Mouse (Mus musculus) limb, embryonic 15.5 days (tissue): ENCODE measurements around the gene Wwox. TPM values are rescaled to one million over a fixed set of nuclear protein-coding genes. Genes with fewer than 3 reads are reported as not detected.

Experiments
- ATAC-seq: fragments of 200-750 bp; cut with Nextera tagmentation; 2 replicates; pipeline ENCODE4 v1.8.0; 2017; ENCODE audit warnings: low read depth, moderate TSS enrichment; ENCODE audit not compliant: insufficient number of reproducible peaks, low FRiP score, low TSS enrichment
- H3K27ac ChIP-seq: fragments of 300-500 bp; sonication (generic); 2 replicates; pipeline ENCODE4 v1.5.1; 2015; ENCODE audit warnings: moderate library complexity, mild to moderate bottlenecking, inconsistent platforms
- H3K27me3 ChIP-seq: fragments of 300-500 bp; sonication (generic); 2 replicates; pipeline ENCODE4 v1.6.1; 2015; ENCODE audit warnings: inconsistent platforms
- H3K36me3 ChIP-seq: fragments of 300-500 bp; sonication (generic); 2 replicates; pipeline ENCODE4 v1.6.1; 2015; ENCODE audit warnings: inconsistent platforms
- H3K4me1 ChIP-seq: fragments of 300-500 bp; sonication (generic); 2 replicates; pipeline ENCODE4 v1.6.1; 2015; ENCODE audit warnings: inconsistent platforms
- H3K4me2 ChIP-seq: fragments of 300-500 bp; sonication (generic); 2 replicates; pipeline ENCODE4 v1.6.1; 2015; ENCODE audit warnings: mild to moderate bottlenecking, inconsistent platforms
- H3K4me3 ChIP-seq: fragments of 300-500 bp; sonication (generic); 2 replicates; pipeline ENCODE4 v1.5.1; 2015; ENCODE audit warnings: mild to moderate bottlenecking, inconsistent platforms
- H3K9ac ChIP-seq: fragments of 300-500 bp; sonication (generic); 2 replicates; pipeline ENCODE4 v1.6.1; 2015; ENCODE audit warnings: inconsistent platforms
- H3K9me3 ChIP-seq: fragments of 300-500 bp; sonication (generic); 2 replicates; pipeline ENCODE4 v1.6.1; 2016; ENCODE audit warnings: inconsistent platforms
- WGBS: fragments of 180-500 bp; shearing (Covaris S2); methylation state at CpG from one replicate; pipeline ENCODE4 v1.1.7; 2015; 5-methylcytosine and 5-hydroxymethylcytosine counted together
- polyA plus RNA-seq: library from polyadenylated mRNA; unstranded; fragments of >200 nt; fragmentation: Nextera tagmentation; extraction: Ambion mirVana; gene quantifications from 2 replicates; pipeline ENCODE4 v1.2.1, GENCODE M21; 2015

Wwox gene
- polyA plus RNA-seq, 1 experiment from 2014 or later: 10.4 TPM

DNA sequence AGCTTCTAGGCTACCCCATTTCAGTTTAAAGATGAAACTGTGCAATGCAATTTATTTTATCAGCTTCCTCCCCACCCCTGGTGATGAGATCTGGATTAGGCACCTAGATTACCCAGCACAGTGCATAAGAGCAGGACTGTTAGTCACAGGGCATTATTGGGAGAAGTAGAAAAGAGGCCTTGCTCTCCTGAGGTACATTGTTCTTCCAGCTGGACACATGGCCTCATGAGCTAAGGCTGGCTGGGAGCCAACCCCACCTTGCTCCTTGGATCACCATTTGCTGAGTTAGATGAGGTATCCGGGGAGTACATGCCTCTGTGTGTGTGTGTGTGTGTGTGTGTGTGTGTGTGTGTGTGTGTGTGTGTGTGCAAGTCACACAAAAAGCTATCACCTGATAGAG is 70.8 kb downstream of the Wwox start:
- ATAC-seq: no peak
- H3K27me3 ChIP-seq: peaks cover 8% of the 10 kb centered on the region; the same call in 1 of the 2 replicates
- no peaks in the 10 kb centered on the region for H3K9me3 ChIP-seq
- no peak overlapping the region for H3K9ac ChIP-seq
- WGBS: 60% methylated on average over 1 of the region's 1 CpGs
- no peak overlapping the region for H3K27ac ChIP-seq
- H3K4me1 ChIP-seq: peaks cover 7% of the 10 kb centered on the region; the same call in 1 of the 2 replicates
- no peak overlapping the region for H3K4me3 ChIP-seq
- no peak overlapping the region for H3K4me2 ChIP-seq
- H3K36me3 ChIP-seq: no peaks in the 10 kb centered on the region

DNA sequence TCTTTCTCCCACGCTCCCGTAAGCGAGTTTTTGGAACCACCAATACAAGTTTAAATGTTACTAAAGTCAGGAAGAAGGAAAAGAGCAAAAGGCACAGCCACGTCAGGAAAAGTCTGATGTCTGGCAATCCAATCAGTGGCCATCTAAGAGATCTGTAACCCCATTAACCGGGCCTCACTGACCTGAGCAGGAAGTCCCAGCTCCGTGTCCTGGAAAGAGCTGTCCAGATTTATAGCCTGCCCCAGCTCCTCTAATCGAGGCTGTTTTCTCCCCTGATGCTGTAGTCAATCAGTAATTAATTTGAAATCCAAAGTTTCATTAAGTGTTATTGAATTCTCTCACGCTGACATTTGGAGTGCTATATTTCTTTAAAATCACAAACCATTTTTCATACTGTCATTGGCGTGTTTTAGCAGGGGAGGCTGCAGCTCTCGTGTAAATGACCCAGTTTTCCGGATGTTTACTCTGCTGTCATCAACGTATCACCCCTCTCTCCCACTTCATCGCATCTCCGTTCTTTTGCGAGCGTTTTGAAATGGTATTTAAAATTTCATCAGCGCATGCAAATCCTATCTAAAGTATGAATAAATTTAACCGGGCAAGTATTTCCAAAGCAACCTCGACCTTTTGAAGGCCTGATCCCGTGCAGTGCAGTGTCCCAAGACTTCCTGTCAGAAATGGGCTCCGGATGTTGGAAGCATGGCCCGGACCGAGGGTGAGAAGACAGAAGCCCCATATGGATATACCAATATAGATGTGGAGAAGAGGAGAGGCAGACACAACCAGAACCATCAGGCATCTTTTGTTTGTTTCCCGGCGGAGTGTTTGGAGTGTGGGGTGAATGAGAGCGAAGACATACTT is 72.8 kb downstream of the Wwox start:
- H3K4me2 ChIP-seq: no peak overlapping the region
- peaks cover 12% of the 10 kb centered on the region; the same call in 1 of the 2 replicates for H3K27me3 ChIP-seq
- H3K9me3 ChIP-seq: no peaks in the 10 kb centered on the region
- H3K4me3 ChIP-seq: no peak overlapping the region
- no peak overlapping the region for H3K9ac ChIP-seq
- no peak overlapping the region for H3K27ac ChIP-seq
- H3K4me1 ChIP-seq: no peaks in the 10 kb centered on the region
- H3K36me3 ChIP-seq: no peaks in the 10 kb centered on the region
- ATAC-seq: no peak
- WGBS: 63% methylated on average over 26 of the region's 26 CpGs

DNA sequence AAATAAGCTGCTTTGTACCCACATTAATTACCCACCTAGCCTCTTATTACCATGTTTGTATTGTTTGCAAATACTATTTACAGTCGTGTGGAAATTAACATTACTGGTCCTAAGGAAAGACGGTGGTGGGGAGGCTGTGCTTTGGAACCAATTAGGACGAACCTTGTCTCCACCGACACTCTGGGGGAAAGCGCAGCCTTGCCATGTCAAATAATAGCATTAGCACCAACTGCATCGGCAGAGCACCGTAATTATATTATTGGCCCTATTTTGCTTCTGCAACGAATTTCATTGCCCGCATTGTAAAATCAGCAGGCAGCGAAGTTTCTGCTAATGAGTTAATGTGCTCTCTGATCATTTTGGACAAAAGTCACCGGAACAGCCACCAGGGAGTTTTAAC is 75.2 kb downstream of the Wwox start:
- Histone ChIP-seq H3K36me3 (no peaks in the 10 kb centered on the region), H3K27ac (no peak overlapping the region), H3K27me3 (peaks cover 12% of the 10 kb centered on the region; the same call in 1 of the 2 replicates), H3K9me3 (no peaks in the 10 kb centered on the region), H3K4me1 (no peaks in the 10 kb centered on the region), H3K9ac (no peak overlapping the region), H3K4me2 (no peak overlapping the region), H3K4me3 (no peak overlapping the region)
- no peak for ATAC-seq
- 34% methylated on average over 11 of the region's 11 CpGs for WGBS

DNA sequence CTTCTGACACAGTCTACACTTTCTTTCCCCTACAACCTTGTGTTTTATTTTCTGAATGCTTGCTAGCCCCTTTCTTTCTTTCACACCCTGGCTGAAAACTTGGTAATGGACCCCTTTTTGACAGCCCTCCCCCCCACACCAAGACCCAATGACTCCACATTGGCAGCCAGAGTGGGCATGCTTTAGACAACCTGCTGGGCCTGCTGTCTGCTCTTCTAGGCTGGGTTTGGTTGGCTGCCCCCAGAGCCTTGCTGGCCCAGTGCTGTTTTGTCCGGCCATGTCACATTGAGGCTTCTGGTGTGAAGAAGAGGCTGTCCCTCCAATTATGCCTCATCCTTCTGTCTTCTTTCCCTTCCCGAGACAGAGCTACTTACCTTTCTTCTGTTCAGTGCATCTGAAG is 83.6 kb downstream of the Wwox start:
- H3K27me3 ChIP-seq: no peaks in the 10 kb centered on the region
- no peaks in the 10 kb centered on the region for H3K36me3 ChIP-seq
- 85% methylated on average over 2 of the region's 2 CpGs for WGBS

DNA sequence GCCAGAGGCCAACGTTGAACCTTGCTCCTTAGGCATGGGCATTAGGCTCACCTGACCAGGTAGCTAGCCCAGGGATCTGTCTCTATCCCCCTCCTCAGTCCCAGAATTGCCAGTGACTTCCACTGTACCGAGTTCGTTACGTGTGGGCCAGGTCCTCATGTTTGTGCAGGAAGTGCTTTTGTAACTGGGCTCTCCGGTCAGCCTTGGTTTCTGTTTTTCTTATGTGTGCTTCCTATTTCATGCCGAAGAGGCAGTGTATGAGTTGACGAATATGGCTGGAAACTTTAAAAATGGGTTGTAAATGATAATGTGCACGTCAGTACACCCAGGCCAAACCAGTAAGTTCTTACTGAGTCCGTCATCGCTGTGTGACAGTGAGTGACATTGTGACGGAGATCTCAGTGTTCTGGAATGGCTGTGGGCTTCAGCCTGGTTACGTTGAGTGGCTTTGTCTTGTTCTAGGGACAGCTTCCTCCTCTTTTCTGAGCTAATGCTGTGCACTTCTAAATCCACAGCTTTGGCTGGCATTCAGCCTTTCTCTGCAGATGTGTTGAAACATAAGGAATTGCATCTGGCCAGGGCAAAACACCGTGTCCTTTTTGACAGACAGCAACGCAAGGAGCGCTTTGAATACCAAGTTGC is 87.3 kb downstream of the Wwox start:
- no peak for ATAC-seq
- 81% methylated on average over 15 of the region's 15 CpGs for WGBS
- peaks cover 9% of the 10 kb centered on the region; the same call in 1 of the 2 replicates for H3K27me3 ChIP-seq

More for the DNA sequence above, 83.6 kb downstream of the Wwox start:
- Histone ChIP-seq H3K9ac (no peak overlapping the region), H3K9me3 (no peaks in the 10 kb centered on the region), H3K27ac (no peak overlapping the region), H3K4me1 (no peaks in the 10 kb centered on the region), H3K4me2 (no peak overlapping the region), H3K4me3 (no peak overlapping the region)
- no peak for ATAC-seq

DNA sequence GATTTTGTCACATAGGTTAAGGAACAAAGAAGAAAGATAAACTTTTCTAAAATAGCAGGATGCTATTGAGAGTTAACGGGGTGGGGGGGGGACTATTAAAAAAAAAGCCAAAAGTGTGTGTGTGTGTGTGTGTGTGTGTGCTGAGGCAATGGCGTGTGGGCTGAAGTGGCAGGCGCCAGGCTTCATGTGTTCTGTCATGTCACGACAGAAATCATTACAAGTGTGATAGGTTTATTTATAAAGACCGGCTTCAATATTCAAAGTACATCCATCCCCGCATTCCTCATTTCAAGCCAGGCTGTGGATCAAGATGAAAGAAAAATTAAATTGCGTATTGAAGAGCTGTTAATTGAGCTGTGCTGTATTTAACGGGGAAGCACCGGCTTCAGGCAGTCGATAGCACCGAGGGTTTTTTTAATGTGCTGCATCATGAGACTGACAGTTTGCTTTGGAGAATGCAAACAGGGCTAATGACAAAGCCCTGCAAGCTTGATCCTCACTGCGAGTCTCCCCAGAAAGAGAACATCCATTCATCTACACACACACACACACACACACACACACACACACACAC is 88.3 kb downstream of the Wwox start:
- Histone ChIP-seq H3K9me3 (no peaks in the 10 kb centered on the region), H3K27ac (no peak overlapping the region), H3K27me3 (peaks cover 13% of the 10 kb centered on the region; the same call in 1 of the 2 replicates), H3K4me2 (no peak overlapping the region), H3K9ac (no peak overlapping the region), H3K4me3 (no peak overlapping the region), H3K4me1 (no peaks in the 10 kb centered on the region), H3K36me3 (no peaks in the 10 kb centered on the region)
- 51% methylated on average over 12 of the region's 12 CpGs for WGBS
- ATAC-seq: no peak

More for the DNA sequence above, 87.3 kb downstream of the Wwox start:
- Histone ChIP-seq H3K4me1 (no peaks in the 10 kb centered on the region), H3K4me3 (no peak overlapping the region), H3K9ac (no peak overlapping the region), H3K9me3 (no peaks in the 10 kb centered on the region), H3K4me2 (no peak overlapping the region), H3K36me3 (no peaks in the 10 kb centered on the region), H3K27ac (no peak overlapping the region)

DNA sequence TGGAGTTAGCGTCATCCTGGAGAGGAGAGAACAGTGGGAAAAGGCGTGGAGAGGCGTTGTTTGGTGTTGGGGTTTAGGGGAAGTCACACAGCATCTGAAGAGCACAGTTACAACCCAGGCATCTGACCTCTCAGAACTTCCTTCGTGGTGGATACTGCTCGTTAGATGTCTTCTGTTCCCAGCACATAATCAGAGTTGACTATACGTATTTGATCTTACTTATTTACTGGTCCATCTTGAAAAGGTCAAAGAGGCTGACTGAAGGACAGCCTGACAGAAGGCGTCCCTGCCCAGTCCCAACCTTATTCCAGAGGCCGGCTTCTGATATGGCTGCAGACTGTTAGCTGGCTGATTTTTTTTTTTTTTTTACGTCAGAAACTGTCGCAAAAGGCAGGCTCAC is 90.1 kb downstream of the Wwox start:
- 74% methylated on average over 10 of the region's 10 CpGs for WGBS
- H3K4me3 ChIP-seq: no peak overlapping the region
- no peaks in the 10 kb centered on the region for H3K9me3 ChIP-seq
- H3K9ac ChIP-seq: no peak overlapping the region
- no peak for ATAC-seq
- H3K4me2 ChIP-seq: no peak overlapping the region
- peaks cover 19% of the 10 kb centered on the region for H3K27me3 ChIP-seq
- H3K27ac ChIP-seq: no peak overlapping the region
- H3K36me3 ChIP-seq: no peaks in the 10 kb centered on the region
- no peaks in the 10 kb centered on the region for H3K4me1 ChIP-seq

DNA sequence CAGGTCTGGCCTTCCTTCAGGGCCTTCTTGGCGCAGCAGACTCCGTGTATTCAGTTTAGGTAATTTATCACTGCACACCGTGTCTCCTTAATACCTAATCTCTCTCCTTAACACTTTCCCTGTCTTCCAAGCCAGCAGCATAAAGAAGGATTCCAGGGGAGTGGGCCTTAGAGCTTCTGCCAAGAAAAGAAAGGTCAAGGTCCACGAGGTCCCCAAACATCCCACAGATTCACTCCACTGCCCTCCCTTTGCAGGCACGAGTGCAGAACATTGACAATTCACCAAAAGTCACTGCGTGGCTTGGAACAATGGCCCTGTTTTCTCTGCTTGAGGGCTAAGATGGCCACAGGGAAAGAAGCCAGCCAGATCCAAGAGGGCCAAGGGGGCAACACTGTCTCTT is 96.7 kb downstream of the Wwox start:
- Histone ChIP-seq H3K4me2 (no peak overlapping the region), H3K4me1 (peaks cover 7% of the 10 kb centered on the region; the same call in 1 of the 2 replicates), H3K27me3 (peaks cover 16% of the 10 kb centered on the region), H3K9me3 (no peaks in the 10 kb centered on the region), H3K36me3 (no peaks in the 10 kb centered on the region), H3K27ac (no peak overlapping the region), H3K4me3 (no peak overlapping the region), H3K9ac (no peak overlapping the region)
- ATAC-seq: no peak
- 61% methylated on average over 6 of the region's 6 CpGs for WGBS

DNA sequence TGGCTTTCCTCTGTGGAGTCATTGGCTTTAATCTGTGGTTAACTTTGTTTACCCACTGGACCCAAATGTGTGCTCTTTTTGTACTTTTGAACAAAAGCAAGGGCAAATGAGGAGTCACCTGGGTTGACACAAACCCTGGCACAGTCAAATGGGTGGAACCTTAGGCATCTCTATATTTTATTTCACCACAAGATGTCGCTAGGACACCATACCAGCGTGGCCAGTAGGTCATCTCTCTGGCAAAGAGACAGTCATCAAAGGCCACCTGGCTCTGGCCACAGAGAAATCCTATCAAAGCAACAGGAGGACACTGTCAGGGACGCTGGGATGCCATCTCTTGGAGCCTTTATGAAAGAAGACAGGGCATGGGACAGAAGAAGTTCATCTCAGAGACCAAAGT is 101.7 kb downstream of the Wwox start:
- peaks cover 4% of the 10 kb centered on the region; the same call in 1 of the 2 replicates for H3K4me1 ChIP-seq
- H3K9me3 ChIP-seq: no peaks in the 10 kb centered on the region
- no peaks in the 10 kb centered on the region for H3K36me3 ChIP-seq
- H3K9ac ChIP-seq: no peak overlapping the region
- ATAC-seq: no peak
- no peak overlapping the region for H3K27ac ChIP-seq
- WGBS: 4% methylated on average over 3 of the region's 3 CpGs
- no peak overlapping the region for H3K4me3 ChIP-seq
- H3K4me2 ChIP-seq: no peak overlapping the region
- H3K27me3 ChIP-seq: peaks cover 6% of the 10 kb centered on the region; the same call in 1 of the 2 replicates

DNA sequence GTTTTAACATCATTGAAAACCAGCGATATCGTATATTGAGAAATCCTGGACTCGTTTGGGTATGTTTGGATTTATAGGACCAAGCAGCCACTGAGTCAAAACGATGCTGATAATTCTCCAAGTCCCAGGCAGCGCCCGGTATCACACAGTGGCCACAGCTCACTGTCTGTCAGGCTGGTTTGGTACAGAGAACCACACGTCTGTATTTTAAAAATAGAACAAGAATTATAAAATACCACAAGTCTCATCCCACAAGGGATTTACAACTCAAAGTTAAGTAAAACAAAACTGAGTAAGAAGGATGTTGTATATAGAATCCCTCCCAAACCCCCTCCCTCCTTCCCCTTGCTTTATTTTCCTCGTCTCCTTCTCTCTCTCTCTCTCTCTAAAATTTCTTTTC is 108.9 kb downstream of the Wwox start:
- Histone ChIP-seq H3K36me3 (no peaks in the 10 kb centered on the region), H3K27ac (no peak overlapping the region)
- 65% methylated on average over 8 of the region's 8 CpGs for WGBS

DNA sequence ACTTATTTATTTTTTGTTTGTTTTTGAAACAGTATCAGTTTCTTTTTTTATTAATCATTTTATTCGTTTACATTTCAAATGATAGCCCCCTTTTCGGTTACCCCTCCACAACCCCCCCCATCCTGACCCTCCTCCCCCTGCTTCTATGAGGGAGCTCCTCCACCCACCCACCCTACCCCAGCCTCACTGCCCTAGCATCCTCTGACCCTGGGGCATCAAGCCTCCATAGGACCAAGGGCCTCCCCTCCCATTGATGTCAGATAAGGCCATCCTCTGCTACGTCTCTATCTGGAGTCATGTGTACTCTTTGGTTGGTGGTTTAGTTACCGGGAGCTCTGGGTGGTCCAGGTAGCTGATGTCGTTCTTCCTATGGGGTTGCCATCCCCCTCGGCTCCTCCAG is 109.4 kb downstream of the Wwox start:
- ATAC-seq: no peak
- Histone ChIP-seq H3K27me3 (no peaks in the 10 kb centered on the region), H3K4me2 (no peak overlapping the region), H3K9ac (no peak overlapping the region), H3K9me3 (no peaks in the 10 kb centered on the region), H3K36me3 (no peaks in the 10 kb centered on the region), H3K27ac (no peak overlapping the region), H3K4me1 (peaks cover 11% of the 10 kb centered on the region; the same call in 1 of the 2 replicates), H3K4me3 (no peak overlapping the region)
- WGBS: 73% methylated on average over 6 of the region's 6 CpGs

More for the DNA sequence above, 108.9 kb downstream of the Wwox start:
- Histone ChIP-seq H3K4me1 (peaks cover 11% of the 10 kb centered on the region; the same call in 1 of the 2 replicates), H3K9me3 (no peaks in the 10 kb centered on the region), H3K4me3 (no peak overlapping the region), H3K4me2 (no peak overlapping the region), H3K27me3 (no peaks in the 10 kb centered on the region), H3K9ac (no peak overlapping the region)
- ATAC-seq: no peak

DNA sequence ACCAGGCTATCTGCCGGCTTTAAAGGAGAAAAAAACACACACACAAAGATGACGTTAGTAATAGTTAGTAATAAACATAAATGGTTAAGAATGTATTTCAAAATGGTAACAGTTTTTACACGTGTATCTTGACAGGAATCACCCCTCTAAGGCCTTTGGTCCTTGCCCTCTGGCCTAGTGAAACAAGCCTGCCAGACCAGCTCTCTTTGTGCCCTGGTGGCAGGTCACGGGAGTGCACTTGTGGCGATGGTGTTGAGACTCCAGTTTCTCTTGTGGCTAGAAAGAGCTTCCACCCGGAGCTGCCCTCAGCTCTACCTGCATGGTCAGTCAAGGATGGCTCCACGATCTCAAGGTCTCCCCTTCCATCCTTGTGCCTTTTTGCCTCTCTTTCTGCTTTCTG is 110.6 kb downstream of the Wwox start:
- Histone ChIP-seq H3K9me3 (no peaks in the 10 kb centered on the region), H3K4me3 (no peak overlapping the region), H3K4me2 (no peak overlapping the region), H3K27ac (no peak overlapping the region), H3K4me1 (peaks cover 15% of the 10 kb centered on the region; the same call in 1 of the 2 replicates), H3K9ac (no peak overlapping the region), H3K36me3 (no peaks in the 10 kb centered on the region), H3K27me3 (no peaks in the 10 kb centered on the region)
- WGBS: 71% methylated on average over 7 of the region's 7 CpGs
- no peak for ATAC-seq
